8 mouse cellular contexts compared by ENCODE assay signal in genomic region chr2:33755633-33756020, GRCm38 (mm10).
DNase-seq lines count a peak whose midpoint lies in the region; ATAC-seq and TF ChIP-seq lines count a peak whose summit lies in the region.

No protein-coding gene starts in this region.

- peak; percentile 32 for DNase-seq in embryo, embryonic 10 days (ENCODE audit: low spot score)
- no peak for DNase-seq in embryo, embryonic 10.5 days (ENCODE audit: low spot score)
- DNase-seq in kidney, postnatal 4 days: peak; percentile 21 to 38
- DNase-seq in lung, postnatal 4 days: peak; percentile 58 to 61
- DNase-seq in cerebellum, adult 2 months: no peak
- no peak for DNase-seq in urinary bladder, postnatal 14 days (ENCODE audit: low spot score)

- no peak for ATAC-seq in neural tube, embryonic 13.5 days (ENCODE audit: low read depth)
- ATAC-seq in neural tube, embryonic 15.5 days (ENCODE audit: low FRiP score): no peak

- H3K9ac ChIP-seq in neural tube, embryonic 13.5 days: peak overlapping the region; percentile 9; the same call in 1 of the 2 replicates
- H3K9ac ChIP-seq in neural tube, embryonic 15.5 days (replicated peaks): no peak overlapping the region

- no peak overlapping the region for H3K4me3 ChIP-seq in neural tube, embryonic 13.5 days
- H3K4me3 ChIP-seq in neural tube, embryonic 15.5 days (replicated peaks): no peak overlapping the region
- H3K4me3 ChIP-seq in cerebellum, adult 2 months (replicated peaks; ENCODE audit: insufficient read depth, low read depth, low read length): no peak overlapping the region

- WGBS in neural tube, embryonic 13.5 days: 55% methylated on average over 6 of the region's 6 CpGs
- WGBS in neural tube, embryonic 15.5 days: 45% methylated on average over 6 of the region's 6 CpGs
- WGBS in cerebellum, adult 2 months: 41% methylated on average over 6 of the region's 6 CpGs

- H3K27ac ChIP-seq in neural tube, embryonic 13.5 days (replicated peaks): peak overlapping the region; percentile 1; the same call in 1 of the 2 replicates
- H3K27ac ChIP-seq in neural tube, embryonic 15.5 days (replicated peaks): no peak overlapping the region
- no peak overlapping the region for H3K27ac ChIP-seq in cerebellum, adult 2 months (ENCODE audit: insufficient read depth, low read length)

- no peak for TF ChIP-seq CTCF in cerebellum, adult 2 months (IDR thresholded peaks at IDR 0.05; ENCODE audit: borderline replicate concordance, insufficient read depth, low read depth, low read length)

- no peaks in the 10 kb centered on the region for H3K9me3 ChIP-seq in neural tube, embryonic 13.5 days
- no peaks in the 10 kb centered on the region for H3K9me3 ChIP-seq in neural tube, embryonic 15.5 days (replicated peaks)

- no peak for TF ChIP-seq POLR2A in cerebellum, adult 2 months (IDR thresholded peaks at IDR 0.05; ENCODE audit: borderline replicate concordance, insufficient read depth, low read length)

- H3K4me2 ChIP-seq in neural tube, embryonic 13.5 days: no peak overlapping the region
- no peak overlapping the region for H3K4me2 ChIP-seq in neural tube, embryonic 15.5 days

- peaks cover 14% of the 10 kb centered on the region; the same call in 1 of the 2 replicates for H3K36me3 ChIP-seq in neural tube, embryonic 13.5 days
- 0 out of 2 replicates have a peak, but pooled peaks cover 5% of the 10 kb centered on the region for H3K36me3 ChIP-seq in neural tube, embryonic 15.5 days

- H3K27me3 ChIP-seq in neural tube, embryonic 13.5 days: no peaks in the 10 kb centered on the region
- no peaks in the 10 kb centered on the region for H3K27me3 ChIP-seq in neural tube, embryonic 15.5 days (replicated peaks)
- no peaks in the 10 kb centered on the region for H3K27me3 ChIP-seq in cerebellum, adult 2 months (ENCODE audit: control insufficient read depth, insufficient read depth, low read length)

- H3K4me1 ChIP-seq in neural tube, embryonic 13.5 days (replicated peaks): peaks cover 74% of the 10 kb centered on the region
- peaks cover 71% of the 10 kb centered on the region for H3K4me1 ChIP-seq in neural tube, embryonic 15.5 days
- peaks cover 46% of the 10 kb centered on the region for H3K4me1 ChIP-seq in cerebellum, adult 2 months (ENCODE audit: control insufficient read depth, insufficient read depth, low read length)

Comparison
In these comparisons a context has a peak if more than half of its experiments do, and no peak if none do; other contexts are left out.
1. DNase-seq: peak in embryo, embryonic 10 days (single experiment), kidney, postnatal 4 days (2 of 2) and lung, postnatal 4 days (2 of 2); none in embryo, embryonic 10.5 days (single experiment), cerebellum, adult 2 months (0 of 2) and urinary bladder, postnatal 14 days (single experiment).